Mouse (Mus musculus) 3T3-L1 (cell line): ENCODE results near the gene Cbx2.
A peak's percentile ranks its signal among the peaks of the same experiment; 100 is the strongest.

Experiments
- DNase-seq: peaks from one replicate; pipeline ENCODE4 v3.0.0-alpha.2; 2015; ENCODE audit warnings: low read depth, low spot score

Cbx2 gene

GRCm38 (mm10) chr11:119022895-119023615 lies at the start of gene Cbx2:
TSS of gene Cbx2 (plus strand) at chr11:119022962.
- DNase-seq = peak; percentile 65

DNA sequence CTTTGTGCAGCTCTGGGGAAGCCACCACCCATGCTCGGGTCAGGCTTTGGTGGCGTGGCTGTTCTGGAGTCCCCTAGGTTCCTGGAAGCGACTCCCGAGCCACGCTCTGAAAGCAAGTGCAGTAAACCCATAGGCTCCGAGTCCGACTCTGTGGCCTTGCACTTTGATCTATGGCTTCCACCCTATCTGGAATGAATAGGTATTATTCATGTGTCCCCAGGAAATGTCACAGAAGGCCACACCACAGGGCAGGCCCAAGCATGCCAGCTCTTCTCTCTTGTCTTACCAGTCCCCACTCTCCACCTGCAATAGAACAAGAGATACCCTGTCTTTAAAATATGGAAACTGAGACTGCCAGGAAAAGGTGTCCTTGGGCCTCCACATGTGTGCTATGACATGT lies 48.4 kb upstream of the Cbx2 start:
- DNase-seq = no peak

DNA sequence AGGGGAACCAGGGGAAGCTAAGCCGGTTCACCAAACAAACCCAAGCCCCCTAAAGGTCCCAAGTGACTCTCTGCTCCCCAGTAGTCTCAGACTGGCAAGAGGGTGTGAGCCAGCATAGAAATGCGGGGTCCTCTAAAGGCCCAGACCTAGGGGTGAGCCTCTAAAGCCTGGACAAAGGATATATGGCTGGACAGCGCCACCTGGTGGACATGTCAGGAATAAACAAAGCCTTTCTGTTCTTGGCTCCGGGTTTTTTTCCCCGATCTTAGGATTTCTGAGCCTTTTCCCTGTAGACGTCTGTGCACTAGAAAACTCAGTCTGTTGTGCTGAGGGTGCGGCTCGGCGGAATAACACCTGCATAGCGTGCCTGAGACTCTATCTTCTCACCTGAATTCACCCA lies 47.3 kb upstream of the Cbx2 start:
- DNase-seq = peak; percentile 86

DNA sequence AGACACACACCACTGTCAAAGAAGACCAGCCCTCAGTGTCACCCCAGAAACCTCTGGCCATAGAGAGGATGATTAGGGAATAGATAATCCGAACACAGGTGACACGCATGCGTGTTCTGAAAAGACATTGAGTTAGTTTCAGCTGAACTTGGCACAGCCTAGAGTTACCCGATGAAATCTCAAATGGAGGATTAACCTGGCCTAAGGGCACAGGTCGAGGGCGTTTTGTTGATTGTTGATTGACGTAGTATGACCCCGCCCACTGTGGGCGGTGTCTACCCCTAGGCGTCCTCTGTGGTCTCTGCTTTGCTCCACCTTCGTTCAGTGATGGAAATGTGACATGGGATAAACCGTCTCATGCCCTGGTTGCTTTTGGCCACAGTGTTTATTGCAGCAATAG lies 46.8 kb upstream of the Cbx2 start:
- peak; percentile 19 for DNase-seq

DNA sequence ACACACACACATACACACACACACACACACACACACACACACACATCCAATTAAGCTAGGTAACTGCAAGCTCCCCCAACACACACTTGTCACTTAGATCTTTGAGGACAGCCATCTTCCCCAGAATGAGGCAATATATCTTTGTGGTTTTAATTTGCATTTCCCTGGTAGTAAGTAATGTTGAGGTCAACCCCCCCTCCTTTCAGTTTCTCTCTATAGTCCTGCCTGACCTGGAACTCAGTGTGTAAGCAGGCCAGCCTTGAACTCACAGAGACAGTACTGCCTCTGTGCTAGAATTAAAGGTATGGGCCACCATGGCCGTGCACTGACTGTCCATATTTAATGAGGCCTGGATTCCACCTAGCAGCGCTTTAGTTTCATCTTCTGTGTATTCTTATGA lies 42.4 kb upstream of the Cbx2 start:
- no peak for DNase-seq

- no peak for DNase-seq
Measured at GRCm38 (mm10) chr11:118981012-118981776, 41.6 kb upstream of the Cbx2 start.

- DNase-seq = no peak
Measured at GRCm38 (mm10) chr11:118982593-118983113, 40.1 kb upstream of the Cbx2 start.

GRCm38 (mm10) chr11:118985571-118985970 lies 37.2 kb upstream of the Cbx2 start:
- DNase-seq = no peak

DNA sequence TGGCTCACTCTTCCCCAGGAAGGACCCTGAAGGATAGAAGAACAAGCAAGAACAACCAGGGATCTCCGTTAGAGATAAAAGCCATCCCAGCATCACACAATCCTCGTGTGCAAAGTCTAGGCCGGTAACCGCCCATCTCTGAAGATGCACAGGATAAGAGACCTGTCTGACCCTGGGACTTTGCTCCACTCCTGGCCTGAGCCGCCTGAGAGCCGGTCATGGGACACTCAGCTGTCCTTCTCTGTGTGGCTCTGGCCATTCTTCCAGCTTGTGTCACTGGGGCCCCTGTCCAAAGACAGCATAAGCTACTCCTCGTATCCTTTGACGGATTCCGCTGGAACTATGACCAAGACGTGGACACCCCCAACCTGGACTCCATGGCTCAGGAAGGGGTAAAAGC lies 34.8 kb upstream of the Cbx2 start, which contains the start of gene Enpp7:
Enpp7 (plus strand) TSS at position 190 of the 400 bp plus-strand sequence.
- DNase-seq = no peak

DNA sequence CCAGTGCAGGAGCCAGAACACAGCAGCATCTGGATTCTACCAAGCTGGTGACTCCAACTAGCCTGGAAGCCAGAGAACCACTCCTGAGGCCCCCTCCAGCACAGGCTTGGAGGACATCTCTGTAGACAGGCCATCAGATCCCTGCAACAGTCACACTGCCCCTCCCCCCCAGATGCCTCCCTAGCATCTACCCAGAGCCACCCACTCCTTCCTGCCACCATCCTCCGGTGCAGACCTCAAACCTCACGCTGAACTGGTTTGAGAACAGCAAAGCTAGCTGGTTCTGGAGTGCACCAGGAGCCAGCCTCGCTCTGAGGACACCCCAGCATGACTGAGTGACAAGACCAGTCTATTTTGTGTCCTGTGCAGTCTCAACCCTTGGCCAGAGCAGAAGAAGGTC lies 30.0 kb upstream of the Cbx2 start:
- no peak for DNase-seq

GRCm38 (mm10) chr11:118995448-118995847 lies 27.3 kb upstream of the Cbx2 start:
- DNase-seq = no peak

GRCm38 (mm10) chr11:118997182-118997581 lies 25.6 kb upstream of the Cbx2 start:
- DNase-seq = no peak

DNA sequence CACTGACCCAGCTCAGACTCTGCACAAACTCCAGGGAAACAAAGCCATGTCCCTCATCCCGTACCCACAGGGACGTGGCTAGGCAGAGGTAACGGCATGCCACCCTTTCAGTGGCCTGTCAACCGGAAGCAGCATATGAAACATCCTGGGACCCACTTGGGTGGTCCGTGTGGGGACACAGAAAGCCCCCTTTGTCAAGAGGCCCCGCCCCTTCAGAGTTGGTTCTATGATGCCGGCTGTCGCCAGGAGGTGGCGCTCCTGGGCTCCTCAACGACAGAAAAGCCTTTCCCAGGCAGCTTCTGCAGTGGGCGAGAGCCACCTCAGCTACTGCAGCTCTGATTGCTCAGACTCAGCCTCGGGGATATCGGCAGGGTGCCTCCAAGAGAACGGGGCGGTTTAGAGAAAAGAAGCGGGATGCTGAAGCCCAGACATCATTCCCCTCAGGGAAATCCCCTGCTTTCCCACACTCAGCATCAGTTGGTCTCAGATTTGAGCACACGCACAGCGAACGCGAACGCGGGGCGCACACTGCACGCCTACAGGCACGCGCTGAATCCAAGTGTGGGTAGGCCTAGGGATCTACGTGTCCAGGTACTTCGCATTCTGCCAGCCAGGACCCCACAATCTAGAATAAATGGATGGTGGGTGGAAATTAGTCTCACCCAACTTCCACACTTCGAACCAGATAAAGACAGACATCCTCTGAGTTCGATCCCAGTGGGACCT lies 24.1 kb upstream of the Cbx2 start:
- peak; percentile 62 for DNase-seq

DNA sequence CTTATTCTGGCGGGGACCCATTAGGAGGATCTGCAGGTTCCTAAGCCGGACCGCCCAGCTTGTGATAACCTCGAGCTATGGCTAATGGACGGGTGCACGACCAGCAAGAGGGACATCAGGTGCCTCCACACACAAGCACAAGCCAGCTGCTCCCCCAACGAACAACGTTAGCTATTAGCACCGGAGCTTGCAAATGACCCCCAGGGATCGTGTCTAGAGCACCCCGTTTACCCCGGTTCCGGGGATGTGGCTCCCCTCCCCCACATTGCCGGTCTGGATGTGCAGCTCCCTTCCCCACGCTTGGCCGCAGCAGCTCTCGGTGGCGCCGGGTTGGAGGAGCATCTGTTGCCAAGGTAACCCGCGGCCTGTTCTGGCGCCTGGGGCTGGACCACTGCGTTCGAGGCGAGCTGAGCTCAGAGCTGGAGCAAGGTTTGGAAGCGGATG lies 23.4 kb upstream of the Cbx2 start:
- DNase-seq = no peak

GRCm38 (mm10) chr11:119000877-119001276 lies 21.9 kb upstream of the Cbx2 start:
- DNase-seq = no peak

DNA sequence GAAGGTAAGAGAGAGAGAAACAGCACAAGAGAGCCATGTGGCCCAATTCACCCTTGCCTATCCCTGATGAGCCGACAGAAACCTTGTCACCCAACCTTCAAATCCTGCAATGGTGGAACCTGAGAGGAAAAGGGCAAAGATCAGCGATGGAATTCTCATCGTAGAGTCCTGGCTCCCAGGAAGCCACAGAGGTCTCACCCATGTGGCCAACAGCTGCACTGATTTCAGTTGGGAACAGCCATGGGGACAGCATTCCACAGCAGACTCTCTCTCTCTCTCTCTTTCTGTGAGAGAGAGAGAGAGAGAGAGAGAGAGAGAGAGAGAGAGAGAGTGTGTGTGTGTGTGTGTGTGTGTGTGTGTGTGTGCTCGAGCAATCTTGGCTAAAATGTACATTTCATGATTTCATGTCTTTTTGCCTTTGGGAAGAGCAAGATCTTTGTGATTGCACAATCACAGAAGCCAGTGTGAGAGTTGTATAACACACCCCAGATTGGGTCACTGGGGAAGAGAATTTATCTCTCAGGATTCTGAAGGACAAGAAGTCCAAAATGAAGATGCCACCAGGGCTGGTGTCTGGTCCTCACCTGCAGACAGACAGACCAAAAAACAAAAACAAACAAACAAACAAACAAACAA lies 21.2 kb upstream of the Cbx2 start:
- DNase-seq = peak; percentile 21

- no peak for DNase-seq
Measured at GRCm38 (mm10) chr11:119005547-119006275, 17.1 kb upstream of the Cbx2 start.

DNA sequence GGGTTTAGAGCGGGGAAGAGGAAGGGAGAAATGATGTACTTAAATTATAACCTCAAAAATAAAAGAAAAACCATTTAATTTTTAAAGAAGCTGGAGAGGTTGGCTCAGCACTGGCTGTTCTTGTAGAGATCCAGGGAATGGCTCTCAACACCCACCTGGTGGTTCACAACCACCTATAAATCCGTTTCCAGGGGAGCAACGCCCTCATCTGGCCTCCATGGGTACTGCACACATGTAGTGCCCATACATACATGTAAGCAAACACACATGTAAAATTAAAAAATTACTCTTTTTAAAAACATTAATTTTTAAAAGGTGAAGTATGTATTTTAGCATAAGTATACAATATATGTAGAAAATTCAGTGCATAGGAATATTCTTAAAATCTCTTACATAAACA lies 16.3 kb upstream of the Cbx2 start:
- DNase-seq = no peak

DNA sequence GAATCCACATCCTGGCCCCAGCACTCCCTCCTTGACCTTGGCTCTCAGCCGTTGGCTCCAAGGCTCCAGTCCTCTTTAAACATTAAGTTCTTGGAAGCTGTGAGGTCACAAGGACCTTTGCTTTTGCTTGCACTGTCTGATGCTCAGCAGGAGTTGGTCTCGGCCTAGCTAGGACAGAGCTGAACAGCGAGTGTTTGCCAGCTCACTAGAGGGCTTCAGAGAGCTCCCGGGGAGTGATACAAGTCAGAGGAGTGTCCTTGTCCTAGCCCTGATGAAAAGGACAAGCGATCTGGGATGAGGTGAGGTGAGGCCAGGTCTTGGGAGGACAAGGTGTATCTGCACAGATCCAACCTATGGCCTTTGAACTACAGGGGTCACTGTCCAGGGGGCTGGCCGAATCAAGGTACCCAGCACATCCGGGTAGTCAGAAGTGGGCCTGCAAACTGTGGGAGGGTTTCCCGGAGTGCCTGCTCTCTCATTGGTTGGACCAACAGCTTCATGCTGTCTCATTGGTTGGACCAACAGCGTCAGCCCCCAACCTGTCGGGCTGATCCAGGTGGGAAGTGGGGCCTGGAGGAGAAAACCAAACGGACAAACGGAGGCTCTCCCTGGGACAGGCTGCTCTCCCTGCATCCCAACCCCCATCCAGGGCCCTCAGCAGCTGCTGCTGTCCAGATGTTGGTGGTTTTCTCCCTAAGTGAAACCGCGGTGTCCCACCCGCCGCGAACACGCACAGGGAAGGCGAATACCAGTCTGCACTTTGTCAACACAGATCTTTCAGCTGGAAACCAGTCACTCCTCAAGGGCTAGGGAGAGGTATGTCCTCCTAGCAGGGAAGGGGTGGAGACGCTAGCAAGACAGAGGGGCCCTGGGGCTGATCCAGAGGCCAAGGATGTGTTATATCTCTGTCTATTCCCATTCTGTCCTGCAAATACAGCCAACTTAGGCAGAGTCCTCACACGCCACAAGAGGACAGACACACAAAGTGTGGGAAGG lies 15.0 kb upstream of the Cbx2 start:
- DNase-seq = no peak

DNA sequence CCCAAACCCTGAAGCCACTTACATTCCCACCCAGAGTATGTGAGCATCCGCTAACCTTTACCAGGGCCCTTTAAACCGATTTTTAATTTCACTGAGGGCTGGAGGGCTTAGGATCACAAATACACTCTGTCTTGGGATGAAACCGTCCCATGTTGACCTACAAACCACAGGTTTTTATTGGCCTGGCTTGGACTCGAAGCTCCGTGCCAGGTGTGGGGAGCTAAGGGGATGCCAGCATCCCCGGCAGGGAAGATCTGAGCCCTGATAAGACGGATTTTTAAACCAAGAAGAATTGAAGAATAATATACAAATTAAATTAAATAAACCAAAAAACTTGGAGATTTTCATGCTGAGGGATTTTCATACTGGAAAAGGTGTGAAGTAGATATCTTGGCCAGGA lies 8.3 kb upstream of the Cbx2 start:
- DNase-seq = no peak
